Mouse (Mus musculus) testis, adult 2 months (tissue): ENCODE results near the gene Ap5b1.

Experiments used
- CTCF ChIP-seq: fragments of 200-500 bp; IDR thresholded peaks from 2 replicates; pipeline ENCODE4 v1.5.1; 2012; ENCODE audit warnings: low read depth, mild to moderate bottlenecking, inconsistent platforms, low read length, moderate library complexity; ENCODE audit not compliant: control insufficient read depth, insufficient read depth, insufficient replicate concordance
- POLR2A ChIP-seq: fragments of 200-500 bp; IDR thresholded peaks from 2 replicates; pipeline ENCODE4 v1.6.1; 2012; ENCODE audit warnings: low read depth, mild to moderate bottlenecking, inconsistent platforms, low read length, moderate library complexity; ENCODE audit not compliant: control insufficient read depth

DNA sequence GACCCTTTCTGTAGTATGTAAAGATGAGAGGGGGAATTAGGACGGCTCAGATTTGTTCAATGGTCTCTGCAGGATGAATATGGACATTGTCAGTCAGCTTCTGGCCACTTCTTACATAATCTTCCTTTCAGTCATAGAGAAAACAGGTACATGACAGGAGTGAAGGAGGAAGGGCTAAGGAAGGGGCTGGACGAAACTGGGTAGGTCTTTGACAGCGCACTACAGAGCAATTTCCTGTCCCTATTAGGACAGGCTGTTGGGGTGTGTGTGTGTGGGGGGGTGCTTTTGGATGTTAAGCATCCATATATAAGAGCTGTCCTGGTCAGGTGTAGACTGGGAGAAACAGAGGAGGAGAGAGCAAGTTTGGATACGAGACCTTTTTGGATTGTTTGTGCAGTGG lies 31.4 kb downstream of the Ap5b1 start:
- TF ChIP-seq CTCF: no peak
- no peak for TF ChIP-seq POLR2A
